Mouse (Mus musculus): Measurements from ENCODE around the gene Pold4. TPM values are rescaled to one million over a fixed set of nuclear protein-coding genes. Genes with fewer than 3 reads are reported as not detected.

The Pold4 gene
- total and polyA plus RNA-seq, 2 experiments from 2014 or later = 20.8 to 37.7 TPM

- TF ChIP-seq CTCF (IDR thresholded peaks at IDR 0.05) = no peak
Observed at GRCm38 (mm10) chr19:4220957-4221743, 10.5 kb upstream of the Pold4 start.

GRCm38 (mm10) chr19:4222165-4222564 is 9.5 kb upstream of the Pold4 start:
- H3K27ac ChIP-seq (ENCODE audit: low read depth, low read length) = no peak overlapping the region
- DNase-seq (ENCODE audit: low spot score) = no peak
- 81% methylated on average over 11 of the region's 11 CpGs for WGBS
- no peak for TF ChIP-seq CTCF (IDR thresholded peaks at IDR 0.05)
- no peaks in the 10 kb centered on the region for H3K9me3 ChIP-seq (ENCODE audit: low read length)
- H3K36me3 ChIP-seq (ENCODE audit: insufficient read depth, low read length) = no peaks in the 10 kb centered on the region
- no peak for ATAC-seq (ENCODE audit: low FRiP score)
- no peaks in the 10 kb centered on the region for H3K4me1 ChIP-seq (ENCODE audit: insufficient read depth, low read length)
- peaks cover 1% of the 10 kb centered on the region; the same call in 1 of the 2 replicates for H3K27me3 ChIP-seq (ENCODE audit: insufficient read depth, low read length)
- H3K4me2 ChIP-seq (ENCODE audit: low read depth, low read length, poor library complexity, severe bottlenecking) = no peak overlapping the region
- H3K4me3 ChIP-seq (ENCODE audit: low read depth, low read length) = no peak overlapping the region
- no peak overlapping the region for H3K9ac ChIP-seq (replicated peaks; ENCODE audit: low read length, poor library complexity, severe bottlenecking)

More at GRCm38 (mm10) chr19:4220957-4221743, 10.5 kb upstream of the Pold4 start:
- Histone ChIP-seq H3K27ac (ENCODE audit: low read depth, low read length) (no peak overlapping the region), H3K9ac (replicated peaks; ENCODE audit: low read length, poor library complexity, severe bottlenecking) (no peak overlapping the region), H3K4me2 (ENCODE audit: low read depth, low read length, poor library complexity, severe bottlenecking) (no peak overlapping the region), H3K4me1 (ENCODE audit: insufficient read depth, low read length) (no peaks in the 10 kb centered on the region), H3K27me3 (ENCODE audit: insufficient read depth, low read length) (peaks cover 9% of the 10 kb centered on the region), H3K36me3 (ENCODE audit: insufficient read depth, low read length) (no peaks in the 10 kb centered on the region), H3K4me3 (ENCODE audit: low read depth, low read length) (no peak overlapping the region), H3K9me3 (ENCODE audit: low read length) (no peaks in the 10 kb centered on the region)
- DNase-seq (ENCODE audit: low spot score) (no peak), ATAC-seq (ENCODE audit: low FRiP score) (no peak)
- 45% methylated on average over 14 of the region's 14 CpGs for WGBS

- Histone ChIP-seq H3K4me2 (ENCODE audit: low read depth, low read length, poor library complexity, severe bottlenecking) (no peak overlapping the region), H3K9ac (replicated peaks; ENCODE audit: low read length, poor library complexity, severe bottlenecking) (no peak overlapping the region), H3K27me3 (ENCODE audit: insufficient read depth, low read length) (peaks cover 3% of the 10 kb centered on the region; the same call in 1 of the 2 replicates), H3K27ac (ENCODE audit: low read depth, low read length) (no peak overlapping the region), H3K9me3 (ENCODE audit: low read length) (no peaks in the 10 kb centered on the region), H3K4me3 (ENCODE audit: low read depth, low read length) (no peak overlapping the region), H3K36me3 (ENCODE audit: insufficient read depth, low read length) (no peaks in the 10 kb centered on the region), H3K4me1 (ENCODE audit: insufficient read depth, low read length) (no peaks in the 10 kb centered on the region; the same call in 1 of the 2 replicates)
- TF ChIP-seq CTCF (IDR thresholded peaks at IDR 0.05) = no peak
- ATAC-seq (ENCODE audit: low FRiP score) (no peak), DNase-seq (ENCODE audit: low spot score) (no peak)
- WGBS = 90% methylated on average over 7 of the region's 7 CpGs
Observed at GRCm38 (mm10) chr19:4226779-4227178, 4.9 kb upstream of the Pold4 start.

- Histone ChIP-seq H3K9ac (replicated peaks; ENCODE audit: low read length, poor library complexity, severe bottlenecking) (no peak overlapping the region), H3K4me2 (ENCODE audit: low read depth, low read length, poor library complexity, severe bottlenecking) (no peak overlapping the region), H3K4me1 (ENCODE audit: insufficient read depth, low read length) (peaks cover 2% of the 10 kb centered on the region; the same call in 1 of the 2 replicates), H3K9me3 (ENCODE audit: low read length) (no peaks in the 10 kb centered on the region), H3K27me3 (ENCODE audit: insufficient read depth, low read length) (peaks cover 3% of the 10 kb centered on the region; the same call in 1 of the 2 replicates), H3K36me3 (ENCODE audit: insufficient read depth, low read length) (no peaks in the 10 kb centered on the region), H3K27ac (ENCODE audit: low read depth, low read length) (no peak overlapping the region), H3K4me3 (ENCODE audit: low read depth, low read length) (no peak overlapping the region)
- TF ChIP-seq CTCF (IDR thresholded peaks at IDR 0.05) = no peak
- ATAC-seq (ENCODE audit: low FRiP score) (no peak), DNase-seq (ENCODE audit: low spot score) (no peak)
- 77% methylated on average over 5 of the region's 5 CpGs for WGBS
Observed at GRCm38 (mm10) chr19:4227446-4227845, 4.3 kb upstream of the Pold4 start.

- Histone ChIP-seq H3K4me1 (ENCODE audit: insufficient read depth, low read length) (peaks cover 4% of the 10 kb centered on the region; the same call in 1 of the 2 replicates), H3K27ac (ENCODE audit: low read depth, low read length) (no peak overlapping the region), H3K27me3 (ENCODE audit: insufficient read depth, low read length) (peaks cover 3% of the 10 kb centered on the region; the same call in 1 of the 2 replicates), H3K9me3 (ENCODE audit: low read length) (no peaks in the 10 kb centered on the region), H3K4me3 (ENCODE audit: low read depth, low read length) (no peak overlapping the region), H3K4me2 (ENCODE audit: low read depth, low read length, poor library complexity, severe bottlenecking) (no peak overlapping the region), H3K36me3 (ENCODE audit: insufficient read depth, low read length) (no peaks in the 10 kb centered on the region), H3K9ac (replicated peaks; ENCODE audit: low read length, poor library complexity, severe bottlenecking) (no peak overlapping the region)
- WGBS = 23% methylated on average over 8 of the region's 8 CpGs
- TF ChIP-seq CTCF (IDR thresholded peaks at IDR 0.05) = peak; percentile 97
- peak; percentile 81 for DNase-seq (ENCODE audit: low spot score)
- ATAC-seq (ENCODE audit: low FRiP score) = no peak
Observed at GRCm38 (mm10) chr19:4227894-4228678, 3.6 kb upstream of the Pold4 start.

Data from midbrain, postnatal 0 days (tissue).